Mouse (Mus musculus) liver, adult 2 months (tissue): ENCODE results near the gene Pphln1. TPM values are rescaled to one million over a fixed set of nuclear protein-coding genes. Genes with fewer than 3 reads are reported as not detected.

Source experiments
- DNase-seq: peaks from one replicate; pipeline ENCODE4 v3.0.0-alpha.2; 2011; ENCODE audit warnings: low read depth, low spot score; ENCODE audit errors: extremely low read depth
- H3K27ac ChIP-seq: fragments of 200-500 bp; replicated peaks from 2 replicates; pipeline ENCODE4 v1.5.1; 2012; ENCODE audit warnings: low read depth, mild to moderate bottlenecking, control low read depth, inconsistent platforms, low read length; ENCODE audit not compliant: insufficient read depth
- H3K27me3 ChIP-seq: fragments of 200-500 bp; 2 replicates; pipeline ENCODE4 v1.6.1; 2012; ENCODE audit warnings: mild to moderate bottlenecking, moderate library complexity, low read length, inconsistent platforms; ENCODE audit not compliant: control insufficient read depth, insufficient read depth
- H3K36me3 ChIP-seq: fragments of 200-500 bp; 2 replicates; pipeline ENCODE4 v1.6.1; 2012; ENCODE audit warnings: low read length, inconsistent platforms; ENCODE audit not compliant: control insufficient read depth, insufficient read depth
- H3K4me1 ChIP-seq: fragments of 200-500 bp; 2 replicates; pipeline ENCODE4 v1.6.1; 2011; ENCODE audit warnings: low read length; ENCODE audit not compliant: control insufficient read depth, insufficient read depth
- H3K4me3 ChIP-seq: fragments of 200-500 bp; 2 replicates; pipeline ENCODE4 v1.5.1; 2011; ENCODE audit warnings: low read depth, mild to moderate bottlenecking, control low read depth, low read length, moderate library complexity; ENCODE audit not compliant: insufficient read depth
- H3K79me2 ChIP-seq: fragments of 200-500 bp; 2 replicates; pipeline ENCODE4 v1.6.1; 2012; ENCODE audit warnings: inconsistent platforms, mild to moderate bottlenecking, low read length, moderate library complexity; ENCODE audit not compliant: control insufficient read depth, insufficient read depth
- H3K9ac ChIP-seq: fragments of 200-500 bp; 2 replicates; pipeline ENCODE4 v1.6.1; 2012; ENCODE audit warnings: low read depth, mild to moderate bottlenecking, control low read depth, inconsistent platforms, low read length
- CTCF ChIP-seq: fragments of 200-500 bp; IDR thresholded peaks from 2 replicates; pipeline ENCODE4 v1.5.1; 2011; ENCODE audit warnings: low read depth, low read length, control low read depth
- POLR2A ChIP-seq: fragments of 200-500 bp; IDR thresholded peaks from 2 replicates; pipeline ENCODE4 v1.6.1; 2011; ENCODE audit warnings: low read length, control low read depth; ENCODE audit not compliant: insufficient read depth; ENCODE audit errors: extremely low read depth
- WGBS: fragments of 180-500 bp; shearing (Covaris S2); methylation state at CpG from one replicate; pipeline ENCODE4 v1.1.7; 2018; 5-methylcytosine and 5-hydroxymethylcytosine counted together
- polyA plus RNA-seq: library from polyadenylated mRNA; depleted of rRNA; stranded (reverse); fragments of >200 nt; gene quantifications from 2 replicates; pipeline ENCODE4 v1.2.3, GENCODE M21; 2012
- total RNA-seq: library from RNA; depleted of rRNA; stranded (reverse); fragments of >200 nt; gene quantifications from 2 replicates; pipeline ENCODE4 v1.2.3, GENCODE M21; 2014

The Pphln1 gene
- total and polyA plus RNA-seq, 2 experiments = 4.2 to 11.7 TPM

DNA sequence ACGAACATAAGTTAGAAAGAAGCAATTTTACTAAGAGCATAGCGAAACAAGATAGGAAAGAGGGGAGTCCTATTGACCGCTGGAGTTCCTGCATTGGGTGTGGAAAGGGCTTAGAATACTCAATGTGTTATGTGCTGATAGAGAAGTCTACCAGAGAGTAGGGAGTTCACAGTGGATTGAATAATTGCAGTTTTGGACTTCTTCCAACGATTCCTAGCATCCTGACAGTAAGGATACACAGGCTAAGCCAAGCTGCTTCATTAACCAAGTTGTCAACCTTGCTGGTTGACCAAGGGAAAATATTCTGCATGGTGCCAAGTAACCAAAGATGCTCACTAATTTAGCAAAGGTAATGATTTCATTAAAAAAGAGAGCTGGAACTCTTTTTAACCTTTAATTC is 79.6 kb downstream of the Pphln1 start:
- Histone ChIP-seq H3K79me2 (no peaks in the 10 kb centered on the region; the same call in 1 of the 2 replicates), H3K4me1 (no peaks in the 10 kb centered on the region), H3K27ac (no peak overlapping the region), H3K9ac (no peak overlapping the region), H3K36me3 (no peaks in the 10 kb centered on the region), H3K27me3 (no peaks in the 10 kb centered on the region), H3K4me3 (no peak overlapping the region)
- no peak for TF ChIP-seq CTCF
- no peak for TF ChIP-seq POLR2A
- DNase-seq = no peak
- WGBS = 79% methylated on average over 4 of the region's 4 CpGs

DNA sequence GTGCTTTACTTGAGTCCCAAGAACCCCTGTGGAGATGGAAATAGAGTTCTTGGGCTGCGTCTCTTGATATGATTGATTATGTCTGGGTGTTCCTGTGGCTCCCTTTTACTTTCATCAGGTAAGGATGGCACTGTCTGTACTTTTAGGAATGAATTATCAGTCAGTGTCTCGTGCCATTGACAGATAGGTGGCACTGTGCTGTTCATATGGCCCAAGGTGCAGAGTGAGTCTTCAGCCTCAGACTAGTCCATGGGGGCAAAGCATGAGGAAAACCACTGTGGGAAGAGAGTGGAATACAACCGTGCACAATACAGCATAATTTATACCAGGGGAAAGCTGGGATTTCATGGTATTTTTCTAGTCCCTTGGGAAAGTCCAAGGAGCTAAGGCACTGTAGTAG is 80.5 kb downstream of the Pphln1 start:
- 91% methylated on average over 3 of the region's 3 CpGs for WGBS
- H3K27ac ChIP-seq = no peak overlapping the region
- DNase-seq = no peak
- H3K9ac ChIP-seq = no peak overlapping the region
- no peak overlapping the region for H3K4me3 ChIP-seq
- TF ChIP-seq POLR2A (no peak), CTCF (no peak)
- no peaks in the 10 kb centered on the region for H3K27me3 ChIP-seq
- no peaks in the 10 kb centered on the region for H3K4me1 ChIP-seq
- no peaks in the 10 kb centered on the region; the same call in 1 of the 2 replicates for H3K79me2 ChIP-seq
- H3K36me3 ChIP-seq = no peaks in the 10 kb centered on the region

DNA sequence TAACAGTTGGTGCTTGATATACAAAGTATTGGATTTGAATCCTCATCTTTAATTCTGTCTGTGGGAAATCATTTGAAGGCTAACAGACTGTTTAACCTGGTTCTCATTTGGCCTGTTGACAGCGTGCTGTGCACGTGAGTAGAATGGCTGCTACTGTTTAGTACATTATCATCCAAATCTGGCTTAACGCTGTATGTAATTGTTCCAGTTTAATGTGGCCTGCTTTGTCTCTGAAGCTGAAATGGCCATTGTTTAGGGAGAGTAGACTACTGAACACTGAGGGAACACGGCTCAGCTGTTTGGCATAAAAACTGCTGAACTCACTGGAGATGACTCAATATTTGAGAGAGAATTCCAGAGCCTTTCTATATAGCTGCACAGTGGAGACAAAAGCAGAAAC is 81.3 kb downstream of the Pphln1 start:
- DNase-seq = no peak
- H3K27me3 ChIP-seq = no peaks in the 10 kb centered on the region
- no peaks in the 10 kb centered on the region for H3K36me3 ChIP-seq
- no peak overlapping the region for H3K4me3 ChIP-seq
- WGBS = 83% methylated on average over 4 of the region's 4 CpGs
- no peak for TF ChIP-seq POLR2A
- TF ChIP-seq CTCF = no peak
- H3K9ac ChIP-seq = no peak overlapping the region
- no peaks in the 10 kb centered on the region for H3K4me1 ChIP-seq
- H3K79me2 ChIP-seq = no peaks in the 10 kb centered on the region; the same call in 1 of the 2 replicates
- H3K27ac ChIP-seq = no peak overlapping the region

DNA sequence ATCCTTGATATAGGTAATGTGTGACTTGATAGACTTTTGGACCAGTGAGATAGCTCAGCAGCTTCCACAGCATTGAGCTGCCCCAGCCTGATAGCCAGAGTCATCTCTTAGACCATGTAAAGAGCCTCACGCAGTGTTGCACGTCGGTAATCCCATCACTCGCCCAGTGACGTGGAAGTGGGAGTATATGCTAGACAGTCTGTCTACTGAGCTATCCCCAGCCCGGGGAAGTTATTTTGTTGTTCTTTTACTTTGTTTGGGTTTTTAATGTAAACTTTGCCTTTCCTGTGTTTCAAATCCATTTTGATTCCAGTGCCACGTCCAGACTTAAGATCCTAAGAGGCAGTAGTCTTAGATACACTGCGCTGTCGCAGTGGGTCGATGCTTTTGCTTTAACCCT is 83.0 kb downstream of the Pphln1 start:
- 95% methylated on average over 10 of the region's 10 CpGs for WGBS

DNA sequence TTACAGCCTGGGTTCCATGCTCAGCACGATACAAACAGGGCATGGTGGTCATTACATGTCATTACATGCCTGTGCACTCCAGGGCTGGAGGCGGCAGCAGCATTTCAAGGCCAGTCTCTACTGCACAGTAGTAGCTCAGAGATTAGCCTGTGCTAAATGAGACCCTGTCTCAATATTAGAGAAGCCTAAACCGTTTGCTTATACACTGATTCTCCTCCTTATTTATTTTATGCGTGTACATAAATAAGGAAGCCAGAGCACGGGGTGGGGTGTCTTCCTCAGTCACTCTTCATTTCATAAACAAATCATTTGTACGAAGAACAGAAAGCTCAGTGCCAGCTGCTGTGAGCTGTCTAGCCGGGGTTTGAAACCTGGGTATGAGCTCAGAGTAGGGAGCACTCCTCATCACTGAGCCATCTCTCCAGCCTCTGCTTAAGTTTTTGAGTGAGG is 86.1 kb downstream of the Pphln1 start:
- H3K79me2 ChIP-seq = no peaks in the 10 kb centered on the region
- 81% methylated on average over 7 of the region's 7 CpGs for WGBS
- no peak overlapping the region for H3K27ac ChIP-seq
- no peak overlapping the region for H3K4me3 ChIP-seq
- no peak for DNase-seq
- TF ChIP-seq POLR2A (no peak), CTCF (peak; percentile 17; the same call in 1 of the 2 replicates)
- no peaks in the 10 kb centered on the region for H3K27me3 ChIP-seq
- no peaks in the 10 kb centered on the region for H3K4me1 ChIP-seq
- no peak overlapping the region for H3K9ac ChIP-seq
- peaks cover 6% of the 10 kb centered on the region; the same call in 1 of the 2 replicates for H3K36me3 ChIP-seq

More for the DNA sequence above, 83.0 kb downstream of the Pphln1 start:
- Histone ChIP-seq H3K27ac (no peak overlapping the region), H3K36me3 (no peaks in the 10 kb centered on the region), H3K9ac (no peak overlapping the region), H3K27me3 (no peaks in the 10 kb centered on the region), H3K79me2 (no peaks in the 10 kb centered on the region), H3K4me3 (no peak overlapping the region), H3K4me1 (no peaks in the 10 kb centered on the region)
- no peak for TF ChIP-seq CTCF
- TF ChIP-seq POLR2A = no peak
- no peak for DNase-seq

DNA sequence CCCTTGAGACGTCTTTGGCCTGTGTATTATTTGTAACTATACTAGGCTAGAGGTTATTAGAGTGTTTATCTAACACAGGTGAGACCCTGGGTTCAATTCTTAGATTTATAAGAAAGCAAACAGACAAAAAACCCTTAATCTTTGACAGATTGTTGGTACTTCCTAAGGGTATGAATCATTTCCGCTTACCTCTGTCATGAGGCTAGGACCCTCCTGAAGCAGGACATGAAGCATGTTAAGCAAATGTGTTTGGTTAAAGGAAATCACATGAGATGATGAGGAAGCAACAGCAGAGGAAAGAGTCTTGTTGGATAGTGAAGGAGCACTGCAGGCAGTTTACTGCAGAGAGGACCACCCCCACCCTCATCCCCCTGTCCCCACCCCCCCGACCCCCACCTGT is 87.1 kb downstream of the Pphln1 start:
- 79% methylated on average over 3 of the region's 3 CpGs for WGBS
- Histone ChIP-seq H3K4me1 (no peaks in the 10 kb centered on the region), H3K4me3 (no peak overlapping the region), H3K27ac (no peak overlapping the region), H3K36me3 (peaks cover 7% of the 10 kb centered on the region; the same call in 1 of the 2 replicates), H3K9ac (no peak overlapping the region), H3K79me2 (no peaks in the 10 kb centered on the region), H3K27me3 (no peaks in the 10 kb centered on the region)
- TF ChIP-seq POLR2A (no peak), CTCF (no peak)
- DNase-seq = no peak
